Mouse (Mus musculus): Measurements from ENCODE around the gene Cuedc1. TPM values are rescaled to one million over a fixed set of nuclear protein-coding genes. Genes with fewer than 3 reads are reported as not detected.
A peak's percentile ranks its signal among the peaks of the same experiment; 100 is the strongest.

Cuedc1 gene
- polyA plus RNA-seq, 1 experiment from 2014 or later, result 49.0 TPM

GRCm38 (mm10) chr11:88154500-88154899 is 56.6 kb downstream of the Cuedc1 start:
- peak overlapping the region; percentile 43 for H3K27ac ChIP-seq (replicated peaks)
- 56% methylated on average over 8 of the region's 8 CpGs for WGBS

GRCm38 (mm10) chr11:88155451-88155850 is 57.6 kb downstream of the Cuedc1 start:
- Histone ChIP-seq H3K27me3 (replicated peaks) (no peaks in the 10 kb centered on the region), H3K27ac (replicated peaks) (peak overlapping the region; percentile 58), H3K4me2 (no peak overlapping the region), H3K9me3 (replicated peaks) (no peaks in the 10 kb centered on the region), H3K36me3 (no peaks in the 10 kb centered on the region), H3K4me3 (replicated peaks) (no peak overlapping the region), H3K9ac (replicated peaks) (no peak overlapping the region; the same call in 1 of the 2 replicates), H3K4me1 (peaks cover 70% of the 10 kb centered on the region)
- ATAC-seq (ENCODE audit: low FRiP score), result no peak
- WGBS, result 34% methylated on average over 3 of the region's 3 CpGs

More at GRCm38 (mm10) chr11:88154500-88154899, 56.6 kb downstream of the Cuedc1 start:
- H3K4me3 ChIP-seq (replicated peaks), result no peak overlapping the region
- H3K36me3 ChIP-seq, result no peaks in the 10 kb centered on the region
- H3K9ac ChIP-seq (replicated peaks), result no peak overlapping the region
- no peaks in the 10 kb centered on the region for H3K9me3 ChIP-seq (replicated peaks)
- H3K4me1 ChIP-seq, result peaks cover 62% of the 10 kb centered on the region
- no peak overlapping the region for H3K4me2 ChIP-seq
- ATAC-seq (ENCODE audit: low FRiP score), result no peak
- no peaks in the 10 kb centered on the region for H3K27me3 ChIP-seq (replicated peaks)

- H3K27ac ChIP-seq (replicated peaks), result peak overlapping the region; percentile 58
- H3K9ac ChIP-seq (replicated peaks), result no peak overlapping the region
- no peaks in the 10 kb centered on the region for H3K27me3 ChIP-seq (replicated peaks)
- H3K36me3 ChIP-seq, result no peaks in the 10 kb centered on the region
- no peak for ATAC-seq (ENCODE audit: low FRiP score)
- peaks cover 73% of the 10 kb centered on the region for H3K4me1 ChIP-seq
- no peak overlapping the region for H3K4me3 ChIP-seq (replicated peaks)
- no peak overlapping the region for H3K4me2 ChIP-seq
- 57% methylated on average over 8 of the region's 8 CpGs for WGBS
- H3K9me3 ChIP-seq (replicated peaks), result no peaks in the 10 kb centered on the region
Measured at GRCm38 (mm10) chr11:88155998-88156397, 58.1 kb downstream of the Cuedc1 start.

- Histone ChIP-seq H3K9ac (replicated peaks) (no peak overlapping the region), H3K9me3 (replicated peaks) (no peaks in the 10 kb centered on the region), H3K4me1 (peaks cover 72% of the 10 kb centered on the region), H3K36me3 (no peaks in the 10 kb centered on the region), H3K27me3 (replicated peaks) (no peaks in the 10 kb centered on the region), H3K4me2 (no peak overlapping the region), H3K4me3 (replicated peaks) (no peak overlapping the region), H3K27ac (replicated peaks) (peak overlapping the region; percentile 58)
- 55% methylated on average over 2 of the region's 2 CpGs for WGBS
- ATAC-seq (ENCODE audit: low FRiP score), result no peak
Measured at GRCm38 (mm10) chr11:88156403-88156802, 58.5 kb downstream of the Cuedc1 start.

GRCm38 (mm10) chr11:88158842-88159246 is 61.0 kb downstream of the Cuedc1 start:
- Histone ChIP-seq H3K36me3 (no peaks in the 10 kb centered on the region), H3K4me3 (replicated peaks) (no peak overlapping the region), H3K4me2 (no peak overlapping the region), H3K27me3 (replicated peaks) (no peaks in the 10 kb centered on the region), H3K4me1 (peaks cover 70% of the 10 kb centered on the region), H3K9me3 (replicated peaks) (no peaks in the 10 kb centered on the region), H3K9ac (replicated peaks) (no peak overlapping the region), H3K27ac (replicated peaks) (peak overlapping the region; percentile 75)
- ATAC-seq (ENCODE audit: low FRiP score), result no peak
- WGBS, result 68% methylated on average over 5 of the region's 5 CpGs

- H3K36me3 ChIP-seq, result no peaks in the 10 kb centered on the region
- no peaks in the 10 kb centered on the region for H3K9me3 ChIP-seq (replicated peaks)
- no peak overlapping the region for H3K9ac ChIP-seq (replicated peaks)
- peak overlapping the region; percentile 75 for H3K27ac ChIP-seq (replicated peaks)
- 57% methylated on average over 11 of the region's 11 CpGs for WGBS
- no peak overlapping the region for H3K4me2 ChIP-seq
- H3K4me1 ChIP-seq, result peaks cover 67% of the 10 kb centered on the region
- H3K27me3 ChIP-seq (replicated peaks), result no peaks in the 10 kb centered on the region
- no peak overlapping the region for H3K4me3 ChIP-seq (replicated peaks)
- no peak for ATAC-seq (ENCODE audit: low FRiP score)
Measured at GRCm38 (mm10) chr11:88159389-88159788, 61.5 kb downstream of the Cuedc1 start.

GRCm38 (mm10) chr11:88160316-88160715 is 62.5 kb downstream of the Cuedc1 start:
- H3K36me3 ChIP-seq, result no peaks in the 10 kb centered on the region
- H3K4me1 ChIP-seq, result peaks cover 65% of the 10 kb centered on the region
- 35% methylated on average over 5 of the region's 5 CpGs for WGBS
- no peak overlapping the region for H3K9ac ChIP-seq (replicated peaks)
- H3K27ac ChIP-seq (replicated peaks), result peak overlapping the region; percentile 92
- no peak for ATAC-seq (ENCODE audit: low FRiP score)
- no peak overlapping the region for H3K4me3 ChIP-seq (replicated peaks)
- no peaks in the 10 kb centered on the region for H3K27me3 ChIP-seq (replicated peaks)
- 0 out of 2 replicates have a peak overlapping the region, but pooled peaks have one; percentile 79 for H3K4me2 ChIP-seq
- H3K9me3 ChIP-seq (replicated peaks), result no peaks in the 10 kb centered on the region

- peak; percentile 80 for ATAC-seq (ENCODE audit: low FRiP score)
- peaks cover 65% of the 10 kb centered on the region for H3K4me1 ChIP-seq
Measured at GRCm38 (mm10) chr11:88161051-88161581, 63.3 kb downstream of the Cuedc1 start.

GRCm38 (mm10) chr11:88161651-88162362 is 63.9 kb downstream of the Cuedc1 start:
- H3K4me1 ChIP-seq, result peaks cover 63% of the 10 kb centered on the region

More at GRCm38 (mm10) chr11:88161051-88161581, 63.3 kb downstream of the Cuedc1 start:
- H3K27me3 ChIP-seq (replicated peaks), result no peaks in the 10 kb centered on the region
- H3K4me2 ChIP-seq, result peak overlapping the region; percentile 79
- H3K9me3 ChIP-seq (replicated peaks), result no peaks in the 10 kb centered on the region
- H3K27ac ChIP-seq (replicated peaks), result peak overlapping the region; percentile 92
- no peaks in the 10 kb centered on the region for H3K36me3 ChIP-seq
- H3K4me3 ChIP-seq (replicated peaks), result peak overlapping the region; percentile 44
- WGBS, result under 1% methylated on average over 16 of the region's 33 CpGs
- peak overlapping the region; percentile 64 for H3K9ac ChIP-seq (replicated peaks)

GRCm38 (mm10) chr11:88162740-88163139 is 64.9 kb downstream of the Cuedc1 start:
- ATAC-seq (ENCODE audit: low FRiP score), result no peak
- Histone ChIP-seq H3K27me3 (replicated peaks) (no peaks in the 10 kb centered on the region), H3K9ac (replicated peaks) (no peak overlapping the region), H3K4me3 (replicated peaks) (no peak overlapping the region), H3K27ac (replicated peaks) (no peak overlapping the region), H3K9me3 (replicated peaks) (no peaks in the 10 kb centered on the region), H3K4me2 (no peak overlapping the region), H3K4me1 (peaks cover 61% of the 10 kb centered on the region), H3K36me3 (no peaks in the 10 kb centered on the region)
- 50% methylated on average over 4 of the region's 4 CpGs for WGBS

More at GRCm38 (mm10) chr11:88161651-88162362, 63.9 kb downstream of the Cuedc1 start:
- Histone ChIP-seq H3K9ac (replicated peaks) (peak overlapping the region; percentile 49), H3K27ac (replicated peaks) (peak overlapping the region; percentile 92), H3K36me3 (no peaks in the 10 kb centered on the region), H3K9me3 (replicated peaks) (no peaks in the 10 kb centered on the region), H3K4me3 (replicated peaks) (peak overlapping the region; percentile 44), H3K4me2 (peak overlapping the region; percentile 79), H3K27me3 (replicated peaks) (no peaks in the 10 kb centered on the region)
- WGBS, result 3% methylated on average over 13 of the region's 15 CpGs
- ATAC-seq (ENCODE audit: low FRiP score), result peak; percentile 60

- H3K9ac ChIP-seq (replicated peaks), result no peak overlapping the region
- no peak overlapping the region for H3K4me2 ChIP-seq
- no peaks in the 10 kb centered on the region for H3K27me3 ChIP-seq (replicated peaks)
- H3K27ac ChIP-seq (replicated peaks), result peak overlapping the region; percentile 45; the same call in 1 of the 2 replicates
- H3K4me1 ChIP-seq, result peaks cover 49% of the 10 kb centered on the region
- H3K9me3 ChIP-seq (replicated peaks), result no peaks in the 10 kb centered on the region
- ATAC-seq (ENCODE audit: low FRiP score), result no peak
- no peak overlapping the region for H3K4me3 ChIP-seq (replicated peaks)
- 87% methylated on average over 7 of the region's 7 CpGs for WGBS
- no peaks in the 10 kb centered on the region for H3K36me3 ChIP-seq
Measured at GRCm38 (mm10) chr11:88164213-88164723, 66.4 kb downstream of the Cuedc1 start.
